Mouse (Mus musculus) adrenal gland (tissue): ENCODE results near the gene Cpsf2.

Experiments
- intact Hi-C: fragments of 180-260 bp; cut with DNase I; formaldehyde crosslinking; loops from one replicate; pipeline ENCODE4 v1.15.1; 2025
- long read RNA-seq, 2 experiments: library from polyadenylated mRNA; unstranded; transcript quantifications; one replicate each; pipeline ENCODE4 v2.0.0; 2020; ENCODE audit warnings: borderline replicate concordance in 1 of 2; ENCODE audit not compliant: insufficient replicate concordance in 1 of 2

Gene Cpsf2
- long read RNA-seq, experiment 1, full-length matches to known transcripts, result 13 of 29 reads
- long read RNA-seq, experiment 1, partial matches to known transcripts, result 11 of 29 reads
- long read RNA-seq, experiment 1, other reads (novel, unspliced or antisense), result 5 of 29 reads
- long read RNA-seq, experiment 2, full-length matches to known transcripts, result 6 of 32 reads
- long read RNA-seq, experiment 2, partial matches to known transcripts, result 19 of 32 reads
- long read RNA-seq, experiment 2, other reads (novel, unspliced or antisense), result 7 of 32 reads

DNA sequence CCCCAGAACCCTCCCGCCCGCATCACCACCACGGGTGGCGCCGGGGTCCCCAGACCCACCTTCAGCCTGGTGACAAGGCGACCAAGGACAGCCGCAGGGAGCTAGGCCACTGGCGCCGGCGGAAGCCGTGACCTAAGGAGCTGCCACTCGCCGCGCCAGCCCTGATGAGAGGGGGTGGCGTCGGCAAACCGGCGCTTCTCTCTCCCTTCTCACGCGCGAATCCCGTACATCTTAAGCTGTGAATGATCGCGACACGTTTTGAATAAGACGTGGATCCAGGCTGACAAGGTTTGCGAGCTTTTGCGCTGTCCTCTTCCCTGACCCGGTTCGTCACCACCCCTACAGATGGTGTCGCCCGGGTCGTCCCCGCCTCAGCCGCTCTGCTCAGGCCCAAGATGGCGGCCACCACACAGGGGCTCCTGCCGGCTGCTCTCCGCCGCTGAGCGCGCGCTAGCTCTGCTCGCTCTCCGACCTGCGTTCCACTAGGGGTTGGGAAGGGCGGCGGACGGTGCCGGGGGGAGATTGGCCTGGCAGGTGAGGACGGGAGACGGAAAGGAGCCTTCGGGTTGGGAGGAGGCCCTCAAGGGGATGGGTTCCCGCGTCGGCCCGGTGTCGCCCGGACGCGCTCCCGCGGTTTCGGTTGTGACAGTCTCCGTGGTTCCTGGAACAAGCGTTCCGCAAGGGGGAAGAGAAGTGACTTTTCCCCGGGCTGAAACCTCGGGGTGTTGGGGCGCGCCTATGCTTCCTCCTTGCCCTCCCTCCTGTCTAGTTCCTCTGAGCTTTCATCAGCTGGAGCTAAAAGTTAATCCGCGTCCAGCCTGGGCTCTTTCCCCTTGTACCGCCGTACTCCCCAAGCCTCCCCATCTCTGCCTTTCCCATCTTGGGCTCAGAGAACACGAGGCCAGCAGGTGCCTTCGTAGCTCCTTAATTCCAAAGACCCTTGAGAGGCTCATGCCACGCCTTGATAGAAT, at the start of gene Cpsf2:
Cpsf2 (plus strand) TSS at position 388 of the 971 bp plus-strand sequence.
- intact Hi-C loops, result no loop called here

DNA sequence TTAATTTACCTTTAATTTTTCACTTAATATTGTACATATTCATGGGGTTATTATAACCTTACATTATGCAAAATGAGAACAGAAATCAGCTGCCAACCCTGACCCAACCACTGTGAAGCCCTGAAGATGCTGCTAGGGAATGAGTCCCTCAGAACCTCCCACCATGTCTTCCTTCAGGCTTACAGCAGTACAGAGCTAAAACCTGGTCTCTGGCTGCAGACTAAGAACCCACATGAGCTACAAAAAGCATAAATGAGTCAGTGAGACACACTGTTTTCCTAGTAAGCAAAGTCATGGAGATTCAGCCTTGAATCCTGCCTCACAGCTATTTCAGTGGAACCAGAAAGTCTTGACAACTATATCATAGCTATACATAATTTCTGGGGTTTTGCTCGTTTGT, 47.4 kb upstream of the Cpsf2 start:
- intact Hi-C loops, result no loop called here

DNA sequence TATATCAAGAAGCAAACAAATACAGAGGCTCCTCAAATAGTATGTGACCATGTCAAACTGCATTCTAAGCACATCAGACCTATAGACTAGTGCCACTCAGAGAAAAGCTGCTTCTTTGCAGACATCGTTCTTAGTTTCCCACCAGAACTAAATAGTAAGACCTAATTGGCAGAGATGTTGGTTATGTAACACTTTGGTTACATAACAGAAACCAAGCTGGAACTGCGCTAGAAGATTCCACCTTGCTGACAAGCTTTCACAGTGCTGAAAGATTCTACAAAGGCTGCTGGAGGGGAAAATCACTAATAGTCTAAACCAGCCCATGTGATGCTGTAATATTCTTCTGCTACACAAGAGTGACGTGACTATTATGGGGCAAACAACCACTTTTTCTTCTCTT, 40.6 kb upstream of the Cpsf2 start:
- intact Hi-C loops, result no loop called here

DNA sequence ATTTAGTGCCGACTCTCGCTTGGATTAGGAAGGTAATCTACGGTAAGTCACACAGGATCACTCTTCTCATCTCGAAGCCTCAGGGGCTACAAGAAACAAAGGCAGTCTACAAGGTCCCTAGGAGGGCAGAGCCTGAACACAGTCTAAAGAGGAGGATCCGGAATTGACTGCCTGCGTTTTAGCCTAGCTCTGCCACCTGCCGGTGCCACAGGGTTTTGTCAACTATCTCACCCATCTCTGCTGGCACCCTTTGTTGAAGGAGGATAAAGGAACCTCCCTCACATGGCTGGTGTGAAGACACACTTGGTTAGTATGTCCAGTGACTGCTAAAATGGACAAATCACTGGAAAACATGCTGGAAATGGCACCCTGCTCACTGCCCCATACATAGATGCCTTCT, 38.2 kb upstream of the Cpsf2 start:
- intact Hi-C loops, result no loop called here

DNA sequence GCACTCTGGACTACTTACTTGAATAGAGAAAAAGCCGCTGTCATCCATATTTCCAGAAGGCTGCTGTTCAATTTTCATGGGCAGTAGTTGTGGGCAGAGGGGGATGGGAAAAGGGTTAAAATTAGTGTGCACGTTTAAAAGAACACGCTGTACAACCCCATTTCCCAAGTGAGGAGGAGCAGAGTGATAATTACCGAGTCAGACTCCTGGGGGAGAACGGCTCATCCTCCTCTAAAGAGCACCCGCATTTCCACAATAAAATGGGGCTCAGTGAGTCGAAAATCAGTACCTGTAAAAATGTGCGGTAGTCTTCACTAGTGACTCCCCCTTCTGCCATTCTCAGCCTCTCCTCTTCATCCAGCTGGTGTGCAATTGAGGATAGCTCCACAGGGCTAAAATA, 27.8 kb upstream of the Cpsf2 start:
- intact Hi-C loops, result no loop called here

DNA sequence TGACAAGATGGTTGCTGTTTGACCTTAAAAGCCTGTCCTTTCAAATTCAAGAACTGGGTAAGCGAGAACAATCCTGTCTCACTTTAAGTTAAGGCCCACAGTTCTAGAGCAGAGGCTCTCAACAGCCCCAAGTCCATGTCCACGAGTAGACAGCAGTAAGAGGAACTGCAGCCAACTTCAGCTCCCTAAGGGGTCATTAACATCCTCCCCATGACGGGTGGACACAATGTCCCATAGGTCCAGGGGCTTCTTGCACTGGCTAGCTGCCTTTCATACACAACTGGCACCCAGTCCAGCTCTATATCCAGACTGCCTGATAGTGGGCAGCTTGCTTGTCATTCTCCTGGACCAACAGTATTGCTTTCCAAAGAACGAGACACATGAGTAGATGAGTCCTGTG, 27.0 kb upstream of the Cpsf2 start:
- intact Hi-C loops, result no loop called here

DNA sequence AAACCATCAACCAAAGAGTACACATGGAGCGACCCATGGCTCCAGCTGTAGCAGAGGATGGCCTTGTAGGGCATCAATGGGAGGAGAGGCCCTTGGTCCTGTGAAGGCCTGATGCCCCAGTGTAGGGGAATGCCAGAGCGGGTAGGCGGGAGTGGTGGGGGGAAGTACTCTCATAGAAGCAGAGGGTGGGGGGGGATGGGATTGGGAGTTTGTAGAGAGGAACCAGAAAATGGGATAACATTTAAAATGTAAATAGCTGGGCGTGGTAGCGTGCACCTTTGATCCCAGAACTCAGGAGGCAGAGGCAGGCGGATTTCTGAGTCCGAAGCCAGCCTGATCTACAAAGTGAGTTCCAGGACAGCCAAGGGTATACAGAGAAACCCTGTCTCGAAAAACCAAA, 20.0 kb upstream of the Cpsf2 start:
- intact Hi-C loops, result loop anchor here (5.0 to 10.0 kb wide), 2 partner anchors 141 to 834 kb away; partner anchors contain the start of gene Fbln5

DNA sequence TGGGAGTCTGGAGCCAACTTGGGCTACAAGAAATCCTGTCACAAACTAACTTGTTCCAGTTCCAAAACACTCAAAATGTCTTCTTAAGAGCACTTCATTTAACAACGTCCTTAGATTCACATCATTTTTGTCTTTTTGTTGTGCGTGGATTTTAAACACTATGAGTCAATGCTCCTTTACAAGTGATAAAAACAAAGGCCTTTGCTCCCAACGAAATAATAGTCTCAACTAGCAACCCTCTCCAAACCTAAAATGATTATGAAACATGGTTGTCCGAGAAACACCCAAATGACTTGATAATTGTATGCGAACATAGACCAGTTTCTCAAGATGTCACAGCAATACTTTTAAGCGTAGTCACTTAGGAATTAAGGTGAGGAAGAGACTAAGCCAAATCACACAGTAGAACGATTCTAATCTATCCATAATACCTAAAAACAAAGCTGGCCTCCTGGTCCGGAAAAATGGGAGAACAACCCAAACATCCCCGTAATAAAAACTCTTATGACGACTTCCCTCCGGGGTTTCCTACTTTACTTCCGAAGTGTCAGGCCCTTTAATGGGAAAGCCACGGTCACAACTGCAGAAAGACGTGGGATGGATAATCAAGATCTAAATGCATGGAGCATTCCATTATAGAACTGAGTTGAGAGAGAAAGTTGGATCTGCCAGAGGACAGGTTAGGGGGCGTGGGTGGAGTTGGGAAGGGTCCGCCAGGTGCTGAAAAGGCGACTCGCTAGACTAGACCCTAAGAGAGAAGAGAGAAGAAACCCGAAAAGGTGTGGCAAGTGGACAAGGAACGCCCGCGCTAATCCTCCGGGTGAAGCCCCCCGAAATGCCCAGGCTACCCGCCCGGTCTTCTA, 18.5 kb upstream of the Cpsf2 start:
- intact Hi-C loops, result loop anchor here (5.0 to 10.0 kb wide), 2 partner anchors 143 to 835 kb away; partner anchors contain the start of gene Fbln5

DNA sequence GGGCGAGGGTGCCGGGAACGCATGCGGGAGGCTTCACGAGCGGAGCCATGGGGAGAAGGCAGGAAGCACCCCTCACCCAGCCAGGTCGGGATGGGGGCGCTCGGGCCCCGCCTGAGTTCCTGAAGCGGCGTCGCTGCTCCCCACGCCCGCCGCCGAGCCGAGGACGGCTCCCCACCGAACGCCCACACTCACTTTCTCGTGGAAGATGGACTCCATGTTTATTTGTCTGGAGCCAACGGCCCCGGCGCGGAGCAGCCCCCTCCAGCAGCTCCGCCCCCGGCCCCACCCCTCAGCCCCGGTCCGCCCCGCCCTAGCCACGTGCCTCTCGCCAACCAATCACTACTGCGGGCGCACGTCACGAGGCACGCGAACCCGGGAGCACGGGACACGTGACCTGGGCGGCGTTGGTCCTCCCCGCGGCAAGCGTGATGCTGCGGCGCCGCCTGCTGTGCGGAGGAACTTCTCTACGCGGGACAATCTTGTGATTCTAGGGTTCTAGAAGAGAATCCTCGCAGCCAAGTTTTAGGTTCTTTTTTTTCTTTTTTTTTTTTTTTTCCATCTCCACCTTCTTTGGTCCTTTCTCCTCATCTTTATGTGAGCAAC, 17.7 kb upstream of the Cpsf2 start, which contains the start of gene Atxn3:
Atxn3 (minus strand) TSS at position 305 of the 603 bp plus-strand sequence.
- intact Hi-C loops, result loop anchor here (5.0 to 10.0 kb wide), 2 partner anchors 143 to 836 kb away; partner anchors contain the start of gene Fbln5

DNA sequence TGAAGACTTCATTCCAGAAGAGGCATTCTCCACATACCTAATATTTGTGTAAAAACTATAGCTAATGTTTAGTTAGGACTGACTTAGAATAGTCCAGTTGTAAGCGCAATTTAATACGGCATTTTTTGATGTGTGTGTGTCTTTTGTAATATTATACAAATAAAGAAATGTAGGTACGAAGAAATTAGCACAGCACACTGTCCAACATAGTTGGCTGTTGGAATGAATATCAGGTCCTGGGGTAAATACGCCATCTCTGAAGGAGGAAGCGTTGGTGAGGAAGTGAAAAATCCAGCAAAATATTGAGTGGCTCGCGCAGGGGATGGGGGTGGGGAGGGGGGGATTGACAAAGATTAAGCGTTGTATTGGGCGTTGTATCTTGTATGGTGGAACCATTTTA, 17.2 kb upstream of the Cpsf2 start:
- intact Hi-C loops, result loop anchor here (5.0 to 10.0 kb wide), 2 partner anchors 144 to 836 kb away; partner anchors contain the start of gene Fbln5

DNA sequence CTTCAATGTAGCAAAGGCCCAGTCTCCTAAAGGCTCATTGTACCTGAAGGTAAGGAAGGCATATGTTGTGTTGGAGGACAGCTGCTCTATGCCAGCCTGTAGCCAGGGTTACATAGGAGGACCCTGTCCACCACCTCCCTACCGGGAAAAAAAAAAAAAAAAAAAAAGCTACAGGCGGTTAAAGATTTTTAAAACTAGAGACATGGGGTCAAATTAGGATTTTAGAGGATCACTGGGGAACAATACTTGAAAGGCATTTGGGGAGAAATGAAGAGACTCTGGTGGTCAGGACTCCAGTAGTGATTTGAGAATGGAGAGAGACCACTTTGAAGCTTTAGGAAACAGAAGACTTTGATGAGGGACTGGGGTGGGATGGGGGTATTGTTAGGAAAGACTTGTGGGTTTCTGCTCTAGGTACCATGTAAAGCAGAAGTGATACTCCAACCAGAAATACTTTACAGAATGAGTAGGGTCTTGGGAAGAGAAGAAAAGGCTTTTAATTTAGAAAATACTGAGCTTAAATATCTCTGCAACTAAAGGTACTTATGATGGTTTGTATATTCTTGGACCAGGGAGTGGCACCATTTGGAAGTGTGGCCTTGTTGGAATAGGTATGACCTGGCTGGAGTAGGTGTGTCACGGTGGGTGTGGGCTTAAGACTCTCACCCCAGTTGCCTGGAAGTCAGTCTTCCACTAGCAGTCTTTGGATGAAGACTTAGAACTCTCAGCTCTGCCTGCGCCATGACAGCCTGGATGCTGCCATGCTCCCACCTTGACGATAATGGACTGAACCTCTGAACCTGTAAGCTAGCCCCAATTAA, 16.6 kb upstream of the Cpsf2 start:
- intact Hi-C loops, result loop anchor here (5.0 to 10.0 kb wide), 2 partner anchors 144 to 837 kb away; partner anchors contain the start of gene Fbln5

DNA sequence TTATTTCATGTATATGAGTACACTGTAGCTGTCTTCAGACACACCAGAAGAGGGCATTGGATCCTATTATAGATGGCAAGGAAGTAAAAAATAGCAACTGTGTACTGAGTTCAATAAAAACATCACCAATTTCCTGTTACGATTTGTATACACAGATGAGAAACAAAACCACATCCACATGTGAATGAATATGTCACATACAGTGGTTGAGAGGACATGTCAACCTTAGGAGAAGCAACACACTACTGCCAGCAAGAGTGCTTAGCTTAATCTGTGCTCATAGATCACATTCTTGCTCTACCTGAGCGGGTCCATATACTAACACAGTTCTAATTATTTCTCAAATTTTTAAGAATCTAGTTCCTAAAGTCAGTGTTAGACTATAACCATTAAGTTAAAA, 4.5 kb upstream of the Cpsf2 start:
- intact Hi-C loops, result no loop called here

DNA sequence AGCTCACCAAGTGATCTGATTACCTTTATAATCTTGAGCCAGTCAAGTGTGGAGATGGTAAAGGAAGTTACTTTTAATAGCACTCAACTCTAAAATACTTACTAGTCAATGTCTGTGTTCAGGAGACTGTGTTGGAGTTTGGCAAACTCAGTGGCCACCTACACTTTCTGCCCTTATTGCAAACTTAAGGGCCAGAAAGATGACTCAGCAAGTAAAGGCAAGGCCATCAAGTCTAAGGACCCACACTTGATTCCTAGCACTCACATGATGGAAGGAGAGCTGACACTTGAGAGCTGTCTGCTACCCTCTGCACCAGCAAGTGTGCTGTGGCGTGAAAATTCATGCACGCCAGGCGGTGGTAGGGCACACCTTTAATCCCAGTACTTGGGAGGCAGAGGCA, 3.6 kb upstream of the Cpsf2 start:
- intact Hi-C loops, result no loop called here

DNA sequence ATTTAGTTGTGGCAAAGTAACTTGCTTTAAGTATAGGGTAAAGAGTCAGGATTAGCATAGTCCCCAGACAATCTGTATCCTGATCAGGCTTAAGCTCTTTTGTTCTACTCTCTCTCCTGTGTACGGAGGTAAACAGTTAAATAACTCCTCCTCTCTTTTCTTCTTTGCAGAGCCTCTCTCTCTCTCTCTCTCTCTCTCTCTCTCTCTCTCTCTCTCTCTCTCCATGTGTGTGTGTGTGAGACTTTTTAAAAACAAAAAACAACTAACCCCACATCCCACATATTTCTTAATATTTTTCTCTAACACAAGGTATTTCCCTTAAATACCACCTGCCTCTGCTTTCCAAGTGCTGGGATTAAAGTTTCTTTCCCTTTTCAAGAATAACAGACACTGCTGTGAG, 1.2 kb upstream of the Cpsf2 start:
- intact Hi-C loops, result no loop called here

DNA sequence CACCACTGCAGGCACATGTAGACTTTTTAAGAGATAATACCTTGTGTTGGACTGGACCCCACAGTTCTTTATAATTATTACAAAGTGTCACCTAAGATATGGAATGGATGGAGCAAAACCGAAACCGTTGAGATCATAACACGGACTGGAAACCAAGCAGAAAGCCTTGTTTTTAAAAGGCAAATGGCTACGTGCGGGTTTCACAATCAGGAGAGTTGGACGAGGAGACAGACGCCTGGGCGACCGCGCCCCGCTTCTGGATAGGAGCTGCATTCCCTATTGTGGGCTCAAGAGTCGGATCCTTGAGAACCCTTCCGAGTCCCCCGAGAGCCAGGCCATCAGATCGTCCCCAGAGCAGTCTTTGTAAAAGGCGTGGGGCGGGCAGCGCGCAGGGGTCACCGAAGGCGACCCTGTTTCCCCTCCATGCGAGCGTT, 604 bp upstream of the Cpsf2 start:
- intact Hi-C loops, result no loop called here

DNA sequence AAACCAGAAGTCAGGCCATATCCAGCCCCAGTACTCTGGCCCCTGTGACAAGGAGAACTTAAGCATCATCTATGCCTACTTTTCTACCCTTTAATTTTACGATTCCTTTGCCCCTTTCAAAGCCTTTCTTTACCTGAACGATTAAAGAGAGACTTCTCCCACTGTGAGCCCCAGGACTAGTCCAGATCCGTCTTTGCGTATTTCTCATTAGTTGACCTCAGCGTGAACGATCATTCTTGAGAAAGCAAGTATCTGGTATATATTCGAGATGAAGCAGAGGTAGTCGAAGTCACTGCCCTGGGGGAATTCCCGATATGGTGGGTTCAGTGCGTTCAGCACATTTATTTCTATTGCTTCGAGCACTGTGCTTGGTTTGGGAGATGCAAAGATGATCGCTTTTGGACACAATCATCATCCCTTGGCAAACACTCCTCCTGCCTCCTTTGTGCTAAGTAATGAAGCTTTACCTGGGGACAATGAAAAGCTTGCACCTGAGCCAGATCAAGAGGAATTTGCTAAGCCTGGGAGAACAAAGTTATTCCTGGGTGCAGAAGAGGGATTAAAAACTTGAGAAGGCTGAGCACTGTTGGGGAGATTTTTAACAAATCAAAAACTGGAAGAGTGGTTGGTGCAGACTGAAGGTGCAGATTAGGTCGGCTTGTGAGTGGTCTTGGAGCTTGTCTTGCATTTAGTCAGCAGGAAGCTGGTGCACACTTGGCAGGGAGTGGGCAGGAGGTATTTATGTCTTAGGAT, 1.0 kb downstream of the Cpsf2 start:
- intact Hi-C loops, result no loop called here

DNA sequence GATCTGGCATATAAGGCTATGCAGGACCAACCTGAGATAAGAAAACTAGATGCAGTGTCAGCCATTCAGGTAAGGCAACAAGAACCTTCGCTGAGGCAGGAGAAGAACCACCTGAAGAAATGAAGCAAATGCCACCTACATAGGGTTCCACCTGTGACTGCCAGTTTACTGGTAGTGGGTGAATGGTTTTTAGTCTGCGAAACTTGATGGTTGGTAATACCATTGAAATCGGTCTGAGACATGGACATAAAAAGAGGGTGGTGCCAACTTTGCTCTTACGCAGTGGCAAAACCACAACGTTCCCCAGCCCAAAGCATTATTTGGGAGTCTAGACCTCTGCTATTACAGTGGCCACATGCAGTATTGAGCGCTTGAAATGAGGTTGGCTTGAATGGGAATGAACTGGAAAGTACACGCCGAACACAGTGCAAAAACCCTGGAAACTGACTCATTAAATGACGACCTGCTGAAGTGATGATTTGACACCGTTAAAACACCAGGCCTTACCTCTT, 1.7 kb downstream of the Cpsf2 start:
- intact Hi-C loops, result no loop called here

DNA sequence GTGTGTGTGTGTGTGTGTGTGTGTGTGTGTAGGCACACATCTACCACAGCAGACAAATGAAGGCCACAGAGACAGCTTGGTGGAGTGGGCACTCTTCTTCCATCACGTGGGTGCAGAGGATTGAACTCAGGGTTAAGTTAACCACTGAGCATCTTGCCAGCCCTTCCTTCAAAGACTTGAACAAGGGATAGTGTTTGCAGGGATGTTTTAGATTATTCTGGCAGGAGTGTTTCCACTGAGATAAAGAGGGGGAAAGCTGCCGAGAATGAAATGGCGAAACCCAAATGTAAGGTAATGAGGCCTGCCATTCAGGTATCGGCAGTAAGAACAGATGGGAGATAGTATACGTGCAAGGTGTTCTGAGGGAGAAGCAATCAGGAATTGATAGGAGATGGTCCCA, 2.4 kb downstream of the Cpsf2 start:
- intact Hi-C loops, result no loop called here

DNA sequence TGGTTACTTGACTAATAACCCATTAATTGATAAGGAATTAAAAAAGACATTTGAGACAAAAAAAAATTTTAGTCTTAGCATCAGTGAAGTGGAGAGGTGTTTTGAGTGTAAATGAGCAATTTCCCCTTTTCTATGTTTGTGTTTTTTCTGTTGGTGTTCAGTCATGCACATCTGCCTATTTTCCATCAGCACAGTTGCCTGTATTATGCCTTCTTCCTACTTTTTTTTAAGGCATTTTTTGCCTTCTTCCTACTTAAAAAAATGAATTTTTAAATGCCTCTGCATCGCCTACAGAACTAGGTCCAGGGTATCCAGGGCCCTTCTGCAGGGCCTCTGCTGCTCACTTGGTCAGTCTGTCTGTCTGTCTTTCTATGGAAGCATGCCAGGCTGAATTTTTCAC, 2.8 kb downstream of the Cpsf2 start:
- intact Hi-C loops, result no loop called here
